Mouse (Mus musculus): Measurements from ENCODE around the gene Ccser1.
"Not testable (repeated sequence)": the region's sequence is repeated elsewhere in the genome, so short reads cannot be mapped to it uniquely, and the experiment has no call there.

Gene Ccser1

DNA sequence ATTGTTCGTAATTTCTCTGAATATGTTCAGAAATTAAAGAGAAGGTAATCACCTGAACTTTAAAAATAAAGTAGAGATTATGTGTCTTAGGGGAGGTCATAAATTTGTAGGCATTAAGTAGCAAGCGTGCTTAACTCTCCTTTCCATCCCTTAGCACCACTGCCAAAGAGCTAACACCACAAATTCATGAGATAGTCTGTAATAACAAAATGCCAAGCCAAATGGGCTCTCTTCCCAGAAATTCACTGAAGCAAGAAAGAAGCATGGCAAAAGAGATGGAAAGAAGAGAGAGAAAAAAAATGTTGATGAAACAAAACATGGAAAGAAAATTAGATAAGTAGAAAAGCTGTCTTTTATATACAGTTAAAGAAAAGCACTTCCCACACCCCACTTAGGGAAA, 796.8 kb downstream of the Ccser1 start:
- in situ Hi-C loops (cut with MboI, MseI), result no loop called here

DNA sequence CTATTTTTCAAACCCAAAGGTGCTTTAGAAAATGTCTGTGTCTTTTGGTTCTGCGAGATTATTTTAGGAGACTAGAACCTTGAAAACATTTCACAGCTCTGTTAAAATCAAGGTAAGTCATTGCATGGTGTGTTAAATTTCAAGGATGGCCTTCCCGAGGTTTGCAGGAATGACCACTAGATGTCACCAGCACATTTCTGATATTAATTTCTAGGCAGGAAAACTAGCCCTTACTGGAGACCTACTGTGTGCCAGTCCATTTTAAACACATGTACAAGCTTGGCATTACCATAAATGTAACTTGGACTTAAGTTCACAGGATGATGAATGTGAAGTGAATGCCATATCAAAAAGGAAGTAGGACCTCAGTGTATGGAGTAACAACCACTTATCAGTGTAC, 798.3 kb downstream of the Ccser1 start:
- in situ Hi-C loops (cut with MboI, MseI), result no loop called here

DNA sequence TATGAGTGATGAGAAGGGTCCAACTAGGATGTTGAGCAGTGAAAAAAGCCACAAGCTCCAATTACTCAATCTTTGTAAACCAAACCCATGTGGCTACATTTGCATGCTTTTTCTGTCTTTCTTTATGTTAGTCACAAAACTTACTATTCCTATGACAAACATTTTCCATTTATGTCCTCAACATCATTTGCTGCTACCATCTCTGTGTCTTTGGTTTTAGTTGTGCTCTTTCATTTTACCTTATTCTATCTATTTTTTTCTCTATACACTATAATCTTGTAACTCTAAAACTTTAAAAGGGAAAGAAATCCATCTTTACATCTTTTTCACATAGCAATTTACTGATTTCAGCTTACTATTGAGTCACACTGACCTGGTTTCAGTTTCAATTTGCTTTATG, 834.2 kb downstream of the Ccser1 start:
- in situ Hi-C loops (cut with MboI, MseI), result no loop called here

DNA sequence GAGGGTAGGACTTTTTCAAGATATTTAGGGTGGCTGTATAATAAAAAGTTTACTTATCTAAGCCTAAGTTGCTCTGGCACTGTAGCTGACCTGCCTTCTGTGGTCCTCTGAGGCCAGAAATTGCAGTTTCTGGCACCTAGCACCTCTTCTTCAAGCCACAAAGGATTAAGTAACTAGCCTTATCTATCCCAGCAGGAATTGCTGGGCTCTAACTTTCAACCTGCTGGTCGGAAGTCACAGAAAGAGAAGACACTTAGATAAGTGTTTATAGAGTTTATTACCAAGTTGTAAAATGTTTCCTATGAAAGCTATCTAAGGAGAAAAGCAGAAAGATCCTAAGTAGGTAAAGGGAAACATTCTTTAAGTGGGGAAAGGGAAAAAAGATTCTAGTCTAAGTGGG, 864.3 kb downstream of the Ccser1 start:
- in situ Hi-C loops (cut with MboI, MseI), result no loop called here

DNA sequence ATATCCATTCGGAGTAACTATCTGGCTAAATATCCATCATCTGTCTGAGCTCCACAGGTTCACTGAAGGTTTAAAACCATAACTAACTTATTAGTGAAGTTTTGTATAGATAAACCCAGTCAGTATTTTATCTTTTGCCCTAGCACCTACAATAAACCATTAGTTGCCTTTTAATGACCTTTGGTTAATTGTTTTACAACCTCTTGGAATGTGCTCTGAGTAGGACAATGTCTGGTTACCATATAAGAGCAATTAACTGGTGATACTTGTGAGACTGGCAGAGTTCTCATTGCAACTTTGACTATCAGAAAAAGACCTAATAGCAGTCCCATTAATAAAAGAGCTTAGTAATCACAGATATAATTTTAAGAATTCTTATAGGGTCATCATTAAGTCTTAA, 864.9 kb downstream of the Ccser1 start:
- in situ Hi-C loops (cut with MboI, MseI), result not testable (repeated sequence)

DNA sequence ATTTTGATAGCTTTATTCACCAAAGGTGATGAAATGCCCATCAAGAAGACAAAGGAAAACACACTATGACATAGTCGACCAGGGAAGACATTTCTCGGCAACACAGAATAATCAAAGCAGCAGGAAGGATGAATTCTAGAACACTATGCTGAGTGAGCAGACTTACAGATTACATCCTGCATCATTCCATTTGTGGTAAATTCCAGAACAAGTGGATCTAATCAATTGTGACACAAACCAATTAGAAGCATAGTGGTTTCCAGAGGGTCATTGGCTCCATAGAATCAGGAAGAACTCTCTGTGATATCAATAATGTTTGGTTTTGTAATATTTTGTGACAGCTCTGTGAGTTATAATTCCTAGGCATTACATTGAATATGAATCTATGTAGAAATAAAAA, 875.2 kb downstream of the Ccser1 start:
- in situ Hi-C loops (cut with MboI, MseI), result no loop called here

DNA sequence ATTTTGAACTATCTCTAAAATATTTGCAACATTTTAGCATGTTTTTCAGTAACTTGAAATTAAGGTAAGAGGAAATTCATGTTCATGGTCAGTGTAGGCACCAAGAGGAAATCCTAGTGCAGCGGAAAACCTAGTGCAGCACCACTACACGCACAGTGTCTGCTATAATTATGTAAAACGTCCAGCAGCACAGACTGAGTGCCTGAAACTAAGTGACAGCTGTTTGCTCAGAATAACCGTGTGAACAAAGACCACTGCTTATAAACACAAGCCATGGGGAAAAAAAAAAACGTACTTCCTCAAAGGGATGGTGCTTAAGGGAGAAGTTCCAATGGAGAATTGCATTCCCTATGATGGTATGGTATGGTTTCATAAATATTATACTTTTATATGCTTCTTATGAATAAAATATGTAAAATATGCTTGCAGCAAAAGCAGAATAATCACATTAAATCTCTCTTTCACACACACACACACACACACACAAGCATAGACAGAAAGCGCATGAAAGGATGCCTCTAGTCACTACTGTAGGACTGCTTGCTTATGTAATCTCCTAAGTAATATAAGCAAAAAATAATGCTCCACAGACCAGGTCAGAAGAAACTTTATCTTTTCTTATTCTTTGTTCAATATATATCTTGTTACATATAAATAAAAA, 886.4 kb downstream of the Ccser1 start:
- in situ Hi-C loops (cut with MboI, MseI), result no loop called here

DNA sequence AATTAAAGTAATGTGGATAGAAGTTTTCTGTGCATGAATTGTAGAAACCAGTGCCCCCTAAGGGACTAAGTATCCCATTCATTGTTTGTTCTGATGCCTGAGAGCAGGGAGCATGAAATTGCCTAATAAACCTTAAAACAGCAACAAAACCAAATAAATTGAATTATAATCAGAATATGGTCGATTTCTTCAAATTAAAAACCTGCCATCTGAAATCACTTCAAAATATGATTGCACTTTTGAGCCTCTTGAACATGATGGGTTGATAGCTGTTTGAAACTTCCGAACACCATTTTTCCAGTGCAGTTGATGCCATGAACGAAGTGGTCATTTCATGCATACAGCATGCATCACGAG, 886.9 kb downstream of the Ccser1 start:
- in situ Hi-C loops (cut with MboI, MseI), result no loop called here

DNA sequence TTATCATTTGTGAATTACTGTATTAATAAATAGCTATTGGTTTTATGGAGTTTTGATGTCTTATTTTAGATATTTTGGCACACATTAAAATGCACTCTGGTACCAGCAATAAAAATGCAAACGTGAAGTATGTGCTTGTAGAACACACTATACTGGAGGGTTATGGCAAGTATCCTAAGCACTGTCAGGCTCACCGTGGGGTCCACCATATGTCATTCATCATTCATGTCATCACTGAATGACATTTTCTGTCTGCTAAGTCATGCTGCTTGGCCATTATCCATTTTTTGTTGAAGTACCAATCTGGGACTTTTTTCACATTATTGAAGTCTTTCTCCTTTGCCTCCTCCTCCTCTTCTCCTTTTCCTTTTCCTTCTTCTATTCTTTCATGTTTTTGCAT, 925.3 kb downstream of the Ccser1 start:
- in situ Hi-C loops (cut with MboI, MseI), result no loop called here

DNA sequence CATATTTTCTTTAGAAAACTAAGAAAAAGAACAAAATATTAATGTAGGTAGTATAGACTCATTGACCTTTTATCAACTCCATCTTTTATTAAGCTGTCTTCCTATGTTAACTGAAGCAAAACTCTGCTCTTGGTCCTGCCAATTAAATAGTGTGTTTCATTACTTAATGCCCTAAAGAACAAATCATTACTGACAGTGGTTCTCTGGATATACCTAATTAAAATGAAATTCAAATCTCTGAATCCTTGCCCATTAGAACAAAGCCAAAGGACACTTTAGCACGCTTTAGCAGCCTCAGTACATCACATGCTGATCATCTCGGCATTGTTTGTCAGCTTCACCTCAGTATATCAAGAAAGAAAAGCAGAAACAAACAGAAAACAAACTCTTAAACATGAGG, 952.4 kb downstream of the Ccser1 start:
- in situ Hi-C loops (cut with MboI, MseI), result no loop called here

DNA sequence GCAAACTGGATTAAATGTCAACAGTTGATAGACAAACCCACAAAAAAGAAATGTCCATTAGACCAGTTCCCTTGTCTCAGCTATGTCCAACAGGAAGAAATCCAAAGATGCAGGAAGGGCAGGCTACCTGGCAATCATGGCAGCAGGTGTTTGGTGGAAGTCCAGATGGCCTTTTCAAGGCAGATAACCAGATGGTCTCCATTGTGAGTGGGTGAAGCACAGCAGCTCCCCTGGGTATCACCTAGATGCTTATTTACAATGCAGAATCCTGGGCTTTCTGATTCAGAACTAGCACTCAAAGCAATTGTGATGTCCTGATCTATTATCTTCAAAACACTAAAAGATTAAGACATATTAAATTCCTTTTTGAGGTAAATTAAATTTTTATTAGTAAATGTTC, 980.2 kb downstream of the Ccser1 start:
- in situ Hi-C loops (cut with MboI, MseI), result no loop called here

DNA sequence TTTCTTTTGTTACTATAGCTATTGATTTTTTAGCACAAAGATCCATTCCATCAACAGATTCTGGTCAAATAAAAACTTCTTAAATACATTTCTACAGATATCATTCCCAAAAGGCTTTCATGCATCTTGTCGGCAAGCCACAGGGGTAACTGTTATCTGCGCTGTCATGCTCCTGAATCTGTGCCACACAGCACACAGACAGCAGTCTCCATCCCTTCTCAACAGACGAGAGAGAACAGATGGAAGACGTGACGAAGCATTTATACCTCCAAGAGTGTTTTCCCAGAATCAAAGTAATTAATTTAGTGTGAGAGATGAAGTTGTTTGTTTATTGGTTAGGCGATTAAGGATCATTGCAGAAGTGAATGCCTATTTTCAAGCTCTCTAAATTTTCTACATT, 982.5 kb downstream of the Ccser1 start:
- in situ Hi-C loops (cut with MboI, MseI), result no loop called here

DNA sequence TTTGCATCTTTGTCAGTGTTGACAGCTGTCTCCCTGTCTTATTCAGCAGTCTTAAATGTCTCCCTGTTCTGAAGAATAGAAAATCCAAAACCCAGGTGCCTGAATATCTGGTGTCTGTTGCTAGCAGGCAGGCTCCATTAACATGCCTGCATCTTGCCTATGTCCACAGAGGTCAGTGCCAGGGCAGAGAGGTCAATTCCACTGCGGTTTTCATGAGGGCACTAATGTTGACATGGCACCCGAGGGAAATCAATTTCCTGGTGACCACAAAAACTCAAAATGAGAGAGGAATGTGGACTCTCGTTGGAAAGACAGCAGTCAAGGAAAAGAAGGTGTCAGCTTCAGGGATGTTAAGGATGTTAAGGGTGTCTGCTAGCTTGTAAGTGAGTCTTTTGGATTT, 983.7 kb downstream of the Ccser1 start:
- in situ Hi-C loops (cut with MboI, MseI), result no loop called here

DNA sequence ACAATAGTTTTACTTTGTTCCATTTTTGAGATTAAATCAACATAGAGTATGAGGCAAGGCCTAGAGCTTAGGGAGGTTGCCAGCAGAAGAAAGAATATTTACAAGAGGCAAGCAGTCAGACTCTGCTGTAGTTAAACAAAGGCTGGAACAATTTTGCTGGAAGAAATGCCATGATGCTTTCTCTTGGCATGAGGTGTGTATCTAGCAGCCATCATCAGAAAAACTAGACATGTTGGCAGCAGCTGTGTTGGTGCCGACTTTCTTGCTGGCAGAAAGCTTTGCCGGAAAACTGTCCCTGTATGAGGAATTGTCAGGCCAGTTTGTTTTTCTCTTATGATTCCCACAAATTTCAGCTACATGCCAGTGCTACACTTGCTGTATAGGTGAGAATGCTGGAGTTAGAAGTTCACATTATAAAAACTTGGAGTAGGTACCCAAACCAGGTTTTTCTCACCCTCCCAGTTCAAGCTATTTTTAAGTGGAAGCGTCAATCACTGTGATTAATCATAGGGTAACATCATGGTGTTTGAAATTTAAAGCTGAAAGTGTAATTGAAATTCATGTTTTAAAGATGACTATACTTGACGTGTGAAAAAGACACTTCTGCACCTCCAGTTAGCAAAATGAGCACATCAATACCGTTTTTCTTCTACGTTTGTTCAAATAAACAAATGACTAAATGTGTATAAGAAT, 1016.5 kb downstream of the Ccser1 start:
- in situ Hi-C loops (cut with MboI, MseI), result loop anchor here (25.0 kb wide), 1 partner anchor 984 kb away; no protein-coding TSS in a partner anchor

DNA sequence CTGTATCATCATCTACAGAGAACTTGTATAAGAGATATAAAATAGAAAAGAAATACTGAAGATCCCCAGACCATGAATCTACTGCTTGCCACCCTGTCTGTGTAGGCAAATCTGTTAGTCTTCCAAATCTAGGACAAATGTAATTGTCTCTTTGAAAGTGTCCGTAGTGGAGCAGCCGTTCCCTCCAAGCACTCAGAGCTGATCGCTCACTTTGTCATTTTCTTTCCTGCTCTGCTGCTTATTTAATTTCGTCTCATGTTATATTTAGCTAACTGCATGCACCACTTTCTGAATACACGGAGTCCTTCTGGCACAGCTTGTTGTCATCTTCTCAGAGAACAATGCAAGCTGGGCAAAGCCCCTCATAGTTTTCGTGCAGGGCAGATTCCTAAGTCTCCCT, 1018.6 kb downstream of the Ccser1 start:
- in situ Hi-C loops (cut with MboI, MseI), result loop anchor here (25.0 kb wide), 1 partner anchor 986 kb away; no protein-coding TSS in a partner anchor

DNA sequence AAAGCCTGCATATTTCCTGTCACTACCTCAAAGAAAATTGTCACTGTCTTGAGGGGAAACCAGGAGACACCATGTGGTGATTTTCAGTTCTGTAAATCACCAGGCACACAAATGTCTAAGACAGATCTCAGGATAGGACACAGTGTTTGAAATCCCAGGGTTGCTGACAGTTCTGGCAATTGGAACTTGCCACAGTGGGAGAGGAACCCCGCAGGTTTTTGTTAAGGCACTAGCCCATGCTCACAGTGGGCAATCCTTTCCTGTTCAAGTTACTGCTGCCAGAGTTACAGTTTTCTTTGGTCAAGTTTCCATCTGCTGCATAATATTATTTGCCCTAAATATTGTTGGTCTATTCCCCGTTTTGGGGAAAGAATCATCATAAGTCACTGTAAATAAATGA, 1024.9 kb downstream of the Ccser1 start:
- in situ Hi-C loops (cut with MboI, MseI), result no loop called here

DNA sequence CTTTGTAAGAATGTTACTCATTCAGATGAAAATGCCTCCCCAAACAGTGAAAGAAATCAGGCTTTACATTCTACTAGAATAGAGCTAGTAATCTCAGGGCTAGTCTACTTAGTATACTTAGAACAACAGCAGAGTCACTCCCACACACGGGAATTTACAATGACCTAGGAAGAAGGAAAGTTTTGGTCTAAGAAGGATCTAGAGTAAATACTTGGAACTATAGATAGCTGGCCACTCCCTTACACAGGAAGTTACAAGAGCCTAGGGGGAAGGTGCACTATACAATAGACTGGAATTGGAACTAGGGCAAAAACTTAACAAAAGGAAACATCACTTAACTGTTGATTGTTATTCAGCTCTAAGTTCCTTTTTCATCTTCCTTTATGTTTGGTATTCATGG, 1041.7 kb downstream of the Ccser1 start:
- in situ Hi-C loops (cut with MboI, MseI), result no loop called here

DNA sequence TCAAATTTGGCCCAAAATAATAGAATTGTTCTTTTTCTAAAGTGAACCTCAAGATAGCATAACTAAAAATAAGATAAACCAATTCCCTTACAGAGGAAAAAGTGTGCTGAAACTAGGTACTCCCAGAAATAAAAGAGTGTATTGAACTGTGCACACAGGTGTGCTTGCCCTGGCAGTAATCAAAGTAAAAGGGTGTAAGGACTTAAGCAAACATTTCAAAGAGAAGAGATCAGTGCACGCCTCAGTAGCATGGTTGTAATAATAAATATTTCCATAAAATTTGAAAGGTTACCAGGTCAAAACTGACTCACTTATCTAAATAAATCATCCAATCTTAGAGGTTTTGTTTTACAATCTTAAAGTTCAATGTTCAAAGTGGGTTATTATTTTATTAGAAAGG, 1083.8 kb downstream of the Ccser1 start:
- in situ Hi-C loops (cut with MboI, MseI), result no loop called here

DNA sequence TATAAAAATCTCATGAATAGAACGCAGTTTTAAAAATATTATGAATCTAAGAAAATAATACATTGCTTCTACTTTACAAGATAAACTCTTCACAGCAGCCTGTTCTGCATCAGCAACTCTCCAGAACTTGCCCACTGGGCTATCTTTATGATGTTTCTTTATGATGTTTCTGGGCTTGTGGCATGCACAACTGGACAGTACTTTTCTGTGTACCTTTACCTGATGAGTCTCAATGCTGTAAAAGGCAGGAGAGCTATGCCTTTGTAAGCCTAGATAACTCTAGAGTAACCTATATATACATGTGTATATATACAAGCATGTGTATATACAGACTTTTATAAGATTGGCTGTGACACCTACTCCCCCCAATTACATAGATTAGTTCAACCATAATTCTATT, 1084.4 kb downstream of the Ccser1 start:
- in situ Hi-C loops (cut with MboI, MseI), result no loop called here

DNA sequence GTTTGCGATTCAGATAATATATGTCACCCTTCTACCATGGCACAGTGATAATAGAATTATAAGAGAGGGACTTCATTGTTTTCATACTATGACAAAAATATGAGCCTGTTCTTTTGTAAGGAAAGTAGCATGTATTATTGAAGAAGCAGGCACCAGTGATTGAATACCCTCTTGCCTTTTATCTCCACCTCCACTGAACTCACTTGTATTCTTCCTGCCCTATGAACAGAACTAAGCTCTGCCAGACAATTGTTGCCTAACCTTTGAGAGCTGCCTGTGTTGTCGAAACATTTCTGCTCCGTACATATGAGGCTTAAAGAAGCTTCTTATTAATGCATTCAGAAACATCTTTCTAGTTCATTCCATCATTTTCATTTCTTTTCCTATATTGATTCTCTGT, 1101.1 kb downstream of the Ccser1 start:
- in situ Hi-C loops (cut with MboI, MseI), result no loop called here

DNA sequence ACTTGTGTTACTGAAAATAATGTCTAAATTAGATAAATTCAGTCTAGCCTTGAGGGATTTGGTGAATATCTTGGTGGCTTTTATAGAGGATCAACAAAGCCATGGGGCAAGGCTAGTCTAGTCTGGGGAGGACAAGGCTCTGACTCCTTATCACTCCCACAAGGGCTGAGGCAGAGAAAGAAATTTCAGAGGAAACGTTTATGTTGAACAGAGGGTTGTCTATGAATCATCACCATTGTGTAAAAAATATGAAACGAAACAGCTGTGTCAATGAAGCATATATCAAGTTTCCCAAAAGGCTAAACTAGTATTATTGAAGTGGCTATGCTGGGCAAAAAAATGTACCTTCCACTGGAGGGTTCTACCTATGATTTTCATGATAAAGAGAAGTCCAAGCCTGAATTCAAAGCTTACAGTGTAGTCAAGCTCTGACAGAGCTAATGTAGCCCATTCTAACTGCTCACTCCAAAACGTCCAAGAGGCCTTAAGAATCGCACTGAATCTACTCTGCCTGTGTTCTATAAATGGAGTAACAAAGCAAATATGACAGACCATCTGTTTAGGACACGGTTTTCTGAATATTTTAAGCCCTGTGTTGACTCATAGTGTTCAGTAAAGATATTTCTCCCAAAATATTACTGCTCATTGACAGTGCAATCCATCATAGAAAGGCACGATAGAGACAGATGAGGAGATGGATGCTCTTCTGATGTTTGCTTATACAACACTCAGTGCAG, 1121.6 kb downstream of the Ccser1 start:
- in situ Hi-C loops (cut with MboI, MseI), result no loop called here

DNA sequence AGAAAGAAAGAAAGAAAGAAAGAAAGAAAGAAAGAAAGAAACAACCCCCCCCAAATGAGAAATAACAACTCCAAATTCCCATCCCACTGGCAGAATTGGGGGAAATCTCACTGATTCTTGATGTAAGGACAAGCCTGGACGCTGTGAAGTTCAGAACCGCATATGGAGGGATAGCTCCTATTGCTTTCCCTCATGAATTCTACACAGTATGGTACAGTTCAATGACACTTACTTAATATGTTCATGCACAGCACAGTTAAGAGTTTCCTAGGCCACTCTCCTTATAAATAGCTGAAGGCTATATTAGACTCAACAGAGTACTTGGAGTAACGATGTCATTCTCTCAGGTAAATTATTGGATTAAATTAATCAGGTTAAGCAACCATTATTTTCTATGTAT, 1138.5 kb downstream of the Ccser1 start:
- in situ Hi-C loops (cut with MboI, MseI), result no loop called here

DNA sequence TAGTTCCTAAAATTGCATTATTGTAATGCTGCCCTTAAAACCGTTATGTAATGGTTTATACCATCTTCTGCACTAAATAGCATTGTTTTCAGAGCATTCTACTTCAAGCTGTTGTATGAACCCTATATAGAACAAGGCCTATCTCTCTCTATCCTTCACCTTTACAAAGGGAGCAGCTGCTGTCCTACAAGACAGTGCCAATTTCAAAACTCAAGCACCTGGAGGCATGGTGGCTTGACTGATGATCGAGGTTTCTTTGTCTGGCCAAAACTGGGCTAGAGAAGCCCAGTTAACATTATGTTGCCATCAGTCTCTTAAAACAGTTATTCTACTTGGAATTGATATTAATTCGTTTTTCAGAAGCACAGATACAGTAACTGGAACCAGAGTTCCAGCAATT, 1160.2 kb downstream of the Ccser1 start:
- in situ Hi-C loops (cut with MboI, MseI), result no loop called here

All from T-helper 1 cell (primary cell).